ENCODE assay signal across 10 mouse cellular contexts in genomic region chr11:100145858-100146560, GRCm38 (mm10). TPM values are rescaled to one million over a fixed set of nuclear protein-coding genes. Genes with fewer than 3 reads are reported as not detected.
DNase-seq lines count a peak whose midpoint lies in the region; ATAC-seq and TF ChIP-seq lines count a peak whose summit lies in the region.
"Had no signal": no experiment of that assay in that cellular context is flagged by ENCODE, and none has a peak within 500 bp of the region (broad histone marks: within the 10 kb centered on the region; RNA-seq: fewer than 3 reads in every experiment).

No protein-coding gene starts in this region.

- no peaks in the 10 kb centered on the region for H3K36me3 ChIP-seq in heart, embryonic 16.5 days (ENCODE audit: control insufficient read depth, insufficient read depth)
- no peaks in the 10 kb centered on the region for H3K36me3 ChIP-seq in hindbrain, embryonic 11.5 days (ENCODE audit: control insufficient read depth, insufficient read depth, low read length)
- no peaks in the 10 kb centered on the region for H3K36me3 ChIP-seq in liver, embryonic 15.5 days (replicated peaks)
- H3K36me3 ChIP-seq in small intestine, adult 2 months (ENCODE audit: control insufficient read depth, insufficient read depth, low read length), result peaks cover 27% of the 10 kb centered on the region

- H3K9me3 ChIP-seq in heart, embryonic 16.5 days (replicated peaks; ENCODE audit: control insufficient read depth, low read length), result no peaks in the 10 kb centered on the region
- H3K9me3 ChIP-seq in hindbrain, embryonic 11.5 days (ENCODE audit: control insufficient read depth, low read length), result no peaks in the 10 kb centered on the region
- H3K9me3 ChIP-seq in liver, embryonic 15.5 days (replicated peaks), result no peaks in the 10 kb centered on the region

- ATAC-seq in heart, embryonic 16.5 days (replicated peaks; ENCODE audit: extremely low read depth, insufficient read depth, low FRiP score), result peak; percentile 66
- ATAC-seq in hindbrain, embryonic 11.5 days (ENCODE audit: low FRiP score), result no peak
- no peak for ATAC-seq in liver, embryonic 15.5 days (ENCODE audit: insufficient read depth)

- H3K27me3 ChIP-seq in heart, embryonic 16.5 days (ENCODE audit: control insufficient read depth, insufficient read depth, low read length), result peaks cover 4% of the 10 kb centered on the region; the same call in 1 of the 2 replicates
- H3K27me3 ChIP-seq in hindbrain, embryonic 11.5 days (ENCODE audit: control insufficient read depth, insufficient read depth, low read length), result peaks cover 23% of the 10 kb centered on the region
- peaks cover 34% of the 10 kb centered on the region for H3K27me3 ChIP-seq in liver, embryonic 15.5 days
- H3K27me3 ChIP-seq in small intestine, adult 2 months (ENCODE audit: control insufficient read depth, insufficient read depth, low read length), result no peaks in the 10 kb centered on the region

- H3K4me1 ChIP-seq in heart, embryonic 16.5 days (ENCODE audit: control insufficient read depth, insufficient read depth, low read length), result peaks cover 12% of the 10 kb centered on the region; the same call in 1 of the 2 replicates
- 0 out of 2 replicates have a peak, but pooled peaks cover 4% of the 10 kb centered on the region for H3K4me1 ChIP-seq in hindbrain, embryonic 11.5 days (replicated peaks; ENCODE audit: control insufficient read depth, insufficient read depth, low read length)
- H3K4me1 ChIP-seq in liver, embryonic 15.5 days (replicated peaks), result no peaks in the 10 kb centered on the region
- H3K4me1 ChIP-seq in small intestine, adult 2 months (ENCODE audit: control insufficient read depth, insufficient read depth, insufficient read length, low read length), result peaks cover 36% of the 10 kb centered on the region

- intact Hi-C loops in left cerebral cortex, postnatal 36 days (cut with DNase I), result no loop called here

- no peak for DNase-seq in heart, adult 11 months
- no peak for DNase-seq in hindbrain, embryonic 11.5 days (ENCODE audit: low spot score)
- DNase-seq in thymus, postnatal 14 days, result no peak
- DNase-seq in gastrocnemius, postnatal 4 days (ENCODE audit: low spot score in 2 of 2), result no peak
- no peak for DNase-seq in left cerebral cortex, postnatal 36 days (ENCODE audit: low spot score in 2 of 2)

- H3K27ac ChIP-seq in heart, embryonic 16.5 days (ENCODE audit: low read length), result no peak overlapping the region; the same call in 1 of the 2 replicates
- H3K27ac ChIP-seq in hindbrain, embryonic 11.5 days (ENCODE audit: low read depth, low read length), result no peak overlapping the region
- H3K27ac ChIP-seq in liver, embryonic 15.5 days (replicated peaks), result no peak overlapping the region
- H3K27ac ChIP-seq in small intestine, adult 2 months (ENCODE audit: insufficient read depth, low read depth, low read length), result peak overlapping the region; percentile 100

- TF ChIP-seq POLR2A in small intestine, adult 2 months (IDR thresholded peaks at IDR 0.05; ENCODE audit: low read depth, low read length), result peak; percentile 94

- H3K4me3 ChIP-seq in heart, embryonic 16.5 days (ENCODE audit: low read length), result peak overlapping the region; percentile 60
- H3K4me3 ChIP-seq in hindbrain, embryonic 11.5 days (ENCODE audit: low read depth, low read length), result peak overlapping the region; percentile 17
- no peak overlapping the region for H3K4me3 ChIP-seq in liver, embryonic 15.5 days (replicated peaks)
- peak overlapping the region; percentile 95 for H3K4me3 ChIP-seq in small intestine, adult 2 months (ENCODE audit: low read depth, low read length)

- peak overlapping the region; percentile 91 for H3K4me2 ChIP-seq in heart, embryonic 16.5 days (ENCODE audit: low read depth, low read length)
- peak overlapping the region; percentile 42 for H3K4me2 ChIP-seq in hindbrain, embryonic 11.5 days (replicated peaks; ENCODE audit: low read depth, low read length)
- peak overlapping the region; percentile 36; the same call in 1 of the 2 replicates for H3K4me2 ChIP-seq in liver, embryonic 15.5 days

- H3K9ac ChIP-seq in heart, embryonic 16.5 days (ENCODE audit: low read length), result peak overlapping the region; percentile 26
- H3K9ac ChIP-seq in hindbrain, embryonic 11.5 days (ENCODE audit: low read depth, low read length), result 0 out of 2 replicates have a peak overlapping the region, but pooled peaks have one; percentile 23
- H3K9ac ChIP-seq in liver, embryonic 15.5 days, result no peak overlapping the region

- peak; percentile 9; the same call in 1 of the 2 replicates for TF ChIP-seq CTCF in small intestine, adult 2 months (IDR thresholded peaks at IDR 0.05; ENCODE audit: extremely low read depth, insufficient read length, insufficient replicate concordance, low read depth, low read length)

- WGBS in heart, embryonic 16.5 days, result 4% methylated on average over 13 of the region's 13 CpGs
- WGBS in hindbrain, embryonic 11.5 days, result 5% methylated on average over 13 of the region's 13 CpGs
- 2% methylated on average over 13 of the region's 13 CpGs for WGBS in liver, embryonic 15.5 days (ENCODE audit: insufficient replicate concordance)
- WGBS in small intestine, adult 2 months, result 2% methylated on average over 13 of the region's 13 CpGs

RNA-seq across cellular contexts. Expression of gene Krt19, which starts 2.5 kb away (rescaled TPM):
- 64.1 and 79.3 TPM in 2 replicates for polyA plus RNA-seq in heart, embryonic 16.5 days (2015; fragmentation: Nextera tagmentation; extraction: Ambion mirVana)
- 4.8 and 5.1 TPM in 2 replicates for polyA plus RNA-seq in hindbrain, embryonic 11.5 days (2014; fragmentation: Nextera tagmentation; extraction: Ambion mirVana)
- 3.6 and 4.2 TPM in 2 replicates for polyA plus RNA-seq in liver, embryonic 15.5 days (2015; fragmentation: Nextera tagmentation; extraction: Ambion mirVana)
- 1,218 and 2,324 TPM in 2 replicates for polyA plus RNA-seq in small intestine, adult 2 months (2012; rRNA removed)
- total RNA-seq in gastrocnemius, postnatal 4 days (2021), result 1 to 10 TPM in 1 of 2 experiments, under 1 TPM in 1; 0.71 to 1.3 TPM
- not detected for total RNA-seq in left cerebral cortex, postnatal 36 days (2021)
- total RNA-seq: common myeloid progenitor, adult 5-6 weeks had no signal

RNA-seq across cellular contexts. Expression of gene Krt15, which starts 10.3 kb away (rescaled TPM):
- polyA plus RNA-seq in heart, embryonic 16.5 days (2015; fragmentation: Nextera tagmentation; extraction: Ambion mirVana), result 12.4 and 18.4 TPM in 2 replicates
- 1.3 and 2.4 TPM in 2 replicates for polyA plus RNA-seq in hindbrain, embryonic 11.5 days (2014; fragmentation: Nextera tagmentation; extraction: Ambion mirVana)
- 0.16 and 0.84 TPM in 2 replicates for polyA plus RNA-seq in liver, embryonic 15.5 days (2015; fragmentation: Nextera tagmentation; extraction: Ambion mirVana)
- 0.32 and 1.1 TPM in 2 replicates for polyA plus RNA-seq in small intestine, adult 2 months (2012; rRNA removed)
- 1 to 10 TPM in 1 of 2 experiments, under 1 TPM in 1; 0.27 to 1.1 TPM for total RNA-seq in gastrocnemius, postnatal 4 days (2021)
- total RNA-seq in left cerebral cortex, postnatal 36 days (2021), result not detected
- total RNA-seq: common myeloid progenitor, adult 5-6 weeks had no signal

RNA-seq across cellular contexts. Expression of gene Krt13, which starts 24.6 kb away (rescaled TPM):
- 0.58 and 1.7 TPM in 2 replicates for polyA plus RNA-seq in heart, embryonic 16.5 days (2015; fragmentation: Nextera tagmentation; extraction: Ambion mirVana)
- polyA plus RNA-seq in hindbrain, embryonic 11.5 days (2014; fragmentation: Nextera tagmentation; extraction: Ambion mirVana), result not detected in 2 replicates
- polyA plus RNA-seq in liver, embryonic 15.5 days (2015; fragmentation: Nextera tagmentation; extraction: Ambion mirVana), result 0.36 TPM in 1 of 2 replicates, not detected in the other
- polyA plus RNA-seq in small intestine, adult 2 months (2012; rRNA removed), result 1.0 TPM in 1 of 2 replicates, not detected in the other
- not detected for total RNA-seq in gastrocnemius, postnatal 4 days (2021)
- total RNA-seq in left cerebral cortex, postnatal 36 days (2021), result not detected
- total RNA-seq: CH12.LX; common myeloid progenitor, adult 5-6 weeks had no signal

RNA-seq across cellular contexts. Expression of gene Krt36, which starts 40.6 kb away (rescaled TPM):
- polyA plus RNA-seq in heart, embryonic 16.5 days (2015; fragmentation: Nextera tagmentation; extraction: Ambion mirVana), result not detected in 2 replicates
- polyA plus RNA-seq in hindbrain, embryonic 11.5 days (2014; fragmentation: Nextera tagmentation; extraction: Ambion mirVana), result not detected in 2 replicates
- polyA plus RNA-seq in liver, embryonic 15.5 days (2015; fragmentation: Nextera tagmentation; extraction: Ambion mirVana), result not detected in 2 replicates
- polyA plus RNA-seq in small intestine, adult 2 months (2012; rRNA removed), result not detected in 2 replicates
- not detected for total RNA-seq in gastrocnemius, postnatal 4 days (2021)
- not detected for total RNA-seq in left cerebral cortex, postnatal 36 days (2021)
- total RNA-seq: CH12.LX; common myeloid progenitor, adult 5-6 weeks had no signal

RNA-seq across cellular contexts. Expression of gene Krt9, which starts 47.0 kb away (rescaled TPM):
- polyA plus RNA-seq in heart, embryonic 16.5 days (2015; fragmentation: Nextera tagmentation; extraction: Ambion mirVana), result not detected in 2 replicates
- not detected in 2 replicates for polyA plus RNA-seq in hindbrain, embryonic 11.5 days (2014; fragmentation: Nextera tagmentation; extraction: Ambion mirVana)
- not detected in 2 replicates for polyA plus RNA-seq in liver, embryonic 15.5 days (2015; fragmentation: Nextera tagmentation; extraction: Ambion mirVana)
- not detected in 2 replicates for polyA plus RNA-seq in small intestine, adult 2 months (2012; rRNA removed)
- total RNA-seq in gastrocnemius, postnatal 4 days (2021), result under 1 TPM in 1 of 2 experiments, not detected in 1; 0.15 TPM
- total RNA-seq in left cerebral cortex, postnatal 36 days (2021), result 1 to 10 TPM; 2.0 to 4.0 TPM
- total RNA-seq: CH12.LX; common myeloid progenitor, adult 5-6 weeks had no signal

Comparison
In these comparisons a context has a peak if more than half of its experiments do, and no peak if none do; other contexts are left out.
1. H3K4me2 ChIP-seq: peak in every context shown above with its lines; median percentile 91 in heart, embryonic 16.5 days; 42 in hindbrain, embryonic 11.5 days; 36 in liver, embryonic 15.5 days.
2. RNA of gene Krt19, which starts 2.5 kb away (polyA plus RNA-seq): 1,218 to 2,324 TPM in small intestine, adult 2 months; 64.1 to 79.3 TPM in heart, embryonic 16.5 days, 4.8 to 5.1 TPM in hindbrain, embryonic 11.5 days and 3.6 to 4.2 TPM in liver, embryonic 15.5 days; every median in the first group is over 10 times any median in the second.